Comparison of ENCODE assay signal across 9 mouse cellular contexts in genomic region chr13:103977844-103978243, GRCm38 (mm10). TPM values are rescaled to one million over a fixed set of nuclear protein-coding genes. Genes with fewer than 3 reads are reported as not detected.
DNase-seq lines count a peak whose midpoint lies in the region; ATAC-seq and TF ChIP-seq lines count a peak whose summit lies in the region.
"Had no signal": no experiment of that assay in that cellular context is flagged by ENCODE, and none has a peak within 500 bp of the region (broad histone marks: within the 10 kb centered on the region; RNA-seq: fewer than 3 reads in every experiment).

No protein-coding gene starts in this region.

- no peak overlapping the region for H3K4me2 ChIP-seq in intestine, embryonic 16.5 days (ENCODE audit: low read depth, low read length)
- no peak overlapping the region for H3K4me2 ChIP-seq in lung, embryonic 15.5 days
- H3K4me2 ChIP-seq: forebrain, embryonic 12.5 days had no signal

- peaks cover 9% of the 10 kb centered on the region for H3K4me1 ChIP-seq in heart, adult 2 months (ENCODE audit: control insufficient read depth, insufficient read depth, low read length)
- H3K4me1 ChIP-seq in intestine, embryonic 16.5 days (ENCODE audit: control insufficient read depth, insufficient read depth, low read length), result peaks cover 14% of the 10 kb centered on the region; the same call in 1 of the 2 replicates
- peaks cover 24% of the 10 kb centered on the region for H3K4me1 ChIP-seq in lung, embryonic 15.5 days
- H3K4me1 ChIP-seq: forebrain, embryonic 12.5 days had no signal

- no peak for TF ChIP-seq POLR2A in heart, adult 2 months (IDR thresholded peaks at IDR 0.05; ENCODE audit: insufficient read depth, low read depth, low read length)

- H3K36me3 ChIP-seq in heart, adult 2 months (ENCODE audit: control insufficient read depth, insufficient read depth, low read length), result no peaks in the 10 kb centered on the region
- H3K36me3 ChIP-seq in intestine, embryonic 16.5 days (ENCODE audit: control insufficient read depth, insufficient read depth, low read length), result no peaks in the 10 kb centered on the region
- H3K36me3 ChIP-seq in lung, embryonic 15.5 days, result no peaks in the 10 kb centered on the region
- H3K36me3 ChIP-seq: forebrain, embryonic 12.5 days had no signal

- peak; percentile 74 for DNase-seq in heart, adult 11 months
- no peak for DNase-seq in heart, adult 2 months
- peak; percentile 38 for DNase-seq in ZHBTc4 (ENCODE audit: low read depth, low spot score)
- no peak for DNase-seq in left cerebral cortex, postnatal 4 days
- no peak for DNase-seq in thymus, postnatal 36 days
- DNase-seq in cerebellum, postnatal 25 days, result no peak

- H3K4me3 ChIP-seq in heart, adult 2 months, result no peak overlapping the region
- no peak overlapping the region for H3K4me3 ChIP-seq in intestine, embryonic 16.5 days (ENCODE audit: low read length)
- H3K4me3 ChIP-seq in lung, embryonic 15.5 days, result no peak overlapping the region
- H3K4me3 ChIP-seq: forebrain, embryonic 12.5 days had no signal

- ATAC-seq in intestine, embryonic 16.5 days, result no peak
- no peak for ATAC-seq in lung, embryonic 15.5 days (ENCODE audit: borderline replicate concordance, extremely low read depth, low FRiP score, low TSS enrichment)

- H3K27ac ChIP-seq in heart, adult 2 months, result no peak overlapping the region; the same call in 1 of the 2 replicates
- peak overlapping the region; percentile 23 for H3K27ac ChIP-seq in intestine, embryonic 16.5 days (ENCODE audit: low read length)
- peak overlapping the region; percentile 73 for H3K27ac ChIP-seq in lung, embryonic 15.5 days
- H3K27ac ChIP-seq: forebrain, embryonic 12.5 days had no signal

- H3K27me3 ChIP-seq in heart, adult 2 months (ENCODE audit: control insufficient read depth, insufficient read depth, low read length), result no peaks in the 10 kb centered on the region
- H3K27me3 ChIP-seq in intestine, embryonic 16.5 days (replicated peaks; ENCODE audit: control insufficient read depth, insufficient read depth, low read length), result no peaks in the 10 kb centered on the region
- no peaks in the 10 kb centered on the region for H3K27me3 ChIP-seq in lung, embryonic 15.5 days
- H3K27me3 ChIP-seq: forebrain, embryonic 12.5 days had no signal

- intact Hi-C loops in heart, adult 2 months (cut with DNase I), result loop anchor here (5.0 kb wide), 1 partner anchor 56 kb away; the partner anchor contains the start of gene Erbin
- intact Hi-C loops in left cerebral cortex, postnatal 4 days (cut with DNase I), result no loop called here

- no peaks in the 10 kb centered on the region for H3K9me3 ChIP-seq in intestine, embryonic 16.5 days (ENCODE audit: control insufficient read depth, low read length)
- no peaks in the 10 kb centered on the region for H3K9me3 ChIP-seq in lung, embryonic 15.5 days

- no peak for TF ChIP-seq EP300 in heart, adult 2 months (IDR thresholded peaks at IDR 0.05; ENCODE audit: insufficient read depth, low read depth, low read length)

- no peak for TF ChIP-seq CTCF in heart, adult 2 months (IDR thresholded peaks at IDR 0.05)

- no peaks in the 10 kb centered on the region for H3K79me2 ChIP-seq in heart, adult 2 months (replicated peaks; ENCODE audit: control insufficient read depth, insufficient read depth, low read length)

- 58% methylated on average over 6 of the region's 6 CpGs for WGBS in heart, adult 2 months
- 39% methylated on average over 6 of the region's 6 CpGs for WGBS in intestine, embryonic 16.5 days
- 34% methylated on average over 6 of the region's 6 CpGs for WGBS in lung, embryonic 15.5 days

- no peak overlapping the region for H3K9ac ChIP-seq in heart, adult 2 months (ENCODE audit: low read depth, low read length)
- H3K9ac ChIP-seq in intestine, embryonic 16.5 days (ENCODE audit: low read depth, low read length), result no peak overlapping the region
- no peak overlapping the region for H3K9ac ChIP-seq in lung, embryonic 15.5 days
- H3K9ac ChIP-seq: forebrain, embryonic 12.5 days had no signal

RNA-seq across cellular contexts. Expression of gene Erbin, which starts 57.5 kb away (rescaled TPM):
- total RNA-seq in heart, adult 2 months (2021), result 10 to 100 TPM; 44.0 to 47.5 TPM
- 6.2 and 11.9 TPM in 2 replicates for polyA plus RNA-seq in heart, adult 2 months (2012; rRNA removed)
- 12.9 and 14.2 TPM in 2 replicates for polyA plus RNA-seq in intestine, embryonic 16.5 days (2015; fragmentation: Nextera tagmentation; extraction: Ambion mirVana)
- polyA plus RNA-seq in lung, embryonic 15.5 days (2015; fragmentation: Nextera tagmentation; extraction: Ambion mirVana), result 17.2 and 17.9 TPM in 2 replicates
- total RNA-seq in left cerebral cortex, postnatal 4 days (2021), result 10 to 100 TPM; 33.1 to 35.3 TPM

Comparison
In these comparisons a context has a peak if more than half of its experiments do, and no peak if none do; other contexts are left out.
1. DNase-seq: peak in heart, adult 11 months (single experiment) and ZHBTc4 (single experiment); none in heart, adult 2 months (0 of 2), left cerebral cortex, postnatal 4 days (single experiment), thymus, postnatal 36 days (0 of 2) and cerebellum, postnatal 25 days (0 of 2).